Mouse (Mus musculus) E14TG2a.4 (cell line): ENCODE measurements around the gene Umad1.

ENCODE experiments used
- H3K27me3 ChIP-seq: 2 replicates; pipeline ENCODE4 v1.6.1; 2014; ENCODE audit warnings: low read length, control low read depth; ENCODE audit not compliant: insufficient read depth
- H3K36me3 ChIP-seq: 2 replicates; pipeline ENCODE4 v1.6.1; 2014; ENCODE audit warnings: low read length, control low read depth; ENCODE audit not compliant: insufficient read depth
- H3K4me1 ChIP-seq: replicated peaks from 2 replicates; pipeline ENCODE4 v1.6.1; 2014; ENCODE audit warnings: low read depth, low read length, control low read depth
- H3K4me3 ChIP-seq: replicated peaks from 2 replicates; pipeline ENCODE4 v1.5.1; 2014; ENCODE audit warnings: mild to moderate bottlenecking, low read length
- H3K9me3 ChIP-seq: 2 replicates; pipeline ENCODE4 v1.6.1; 2014; ENCODE audit warnings: low read length, control low read depth
- CTCF ChIP-seq: conservative IDR thresholded peaks from 2 replicates; pipeline ENCODE4 v1.5.1; 2014; ENCODE audit warnings: low read length
- NANOG ChIP-seq: IDR thresholded peaks from 2 replicates; pipeline ENCODE4 v1.6.1; 2014; ENCODE audit warnings: borderline replicate concordance, low read length, mixed read lengths
- POU5F1 ChIP-seq: IDR thresholded peaks from 2 replicates; pipeline ENCODE4 v1.6.1; 2014; ENCODE audit warnings: low read length, borderline replicate concordance

The Umad1 gene

GRCm38 (mm10) chr6:8421959-8422581, 163.0 kb downstream of the Umad1 start:
- Histone ChIP-seq H3K9me3 (no peaks in the 10 kb centered on the region), H3K4me1 (no peaks in the 10 kb centered on the region), H3K4me3 (no peak overlapping the region), H3K27me3 (no peaks in the 10 kb centered on the region), H3K36me3 (no peaks in the 10 kb centered on the region)
- TF ChIP-seq POU5F1 (no peak), CTCF (no peak), NANOG (no peak)

- Histone ChIP-seq H3K36me3 (no peaks in the 10 kb centered on the region), H3K4me3 (no peak overlapping the region), H3K9me3 (no peaks in the 10 kb centered on the region), H3K27me3 (no peaks in the 10 kb centered on the region), H3K4me1 (no peaks in the 10 kb centered on the region)
- TF ChIP-seq NANOG (no peak), POU5F1 (no peak), CTCF (no peak)
These were observed 164.1 kb downstream of the Umad1 start for GRCm38 (mm10) chr6:8423142-8423541.

- H3K4me1 ChIP-seq = no peaks in the 10 kb centered on the region
- no peak for TF ChIP-seq POU5F1
- TF ChIP-seq NANOG = no peak
- no peak for TF ChIP-seq CTCF
- H3K27me3 ChIP-seq = no peaks in the 10 kb centered on the region
- H3K9me3 ChIP-seq = no peaks in the 10 kb centered on the region
- H3K36me3 ChIP-seq = no peaks in the 10 kb centered on the region
- no peak overlapping the region for H3K4me3 ChIP-seq
These were observed 168.6 kb downstream of the Umad1 start for GRCm38 (mm10) chr6:8427692-8428091.

- Histone ChIP-seq H3K4me3 (no peak overlapping the region), H3K9me3 (no peaks in the 10 kb centered on the region), H3K4me1 (no peaks in the 10 kb centered on the region), H3K27me3 (no peaks in the 10 kb centered on the region), H3K36me3 (no peaks in the 10 kb centered on the region)
- TF ChIP-seq CTCF (no peak), POU5F1 (no peak), NANOG (no peak)
These were observed 171.6 kb downstream of the Umad1 start for GRCm38 (mm10) chr6:8430610-8431234.

- TF ChIP-seq POU5F1 (no peak), CTCF (no peak), NANOG (no peak)
These were observed 174.1 kb downstream of the Umad1 start for GRCm38 (mm10) chr6:8433179-8433578.

GRCm38 (mm10) chr6:8437937-8438336, 178.8 kb downstream of the Umad1 start:
- TF ChIP-seq NANOG (no peak), CTCF (no peak), POU5F1 (no peak)
- Histone ChIP-seq H3K4me1 (no peaks in the 10 kb centered on the region), H3K9me3 (no peaks in the 10 kb centered on the region), H3K27me3 (no peaks in the 10 kb centered on the region), H3K36me3 (no peaks in the 10 kb centered on the region), H3K4me3 (no peak overlapping the region)

More at GRCm38 (mm10) chr6:8433179-8433578, 174.1 kb downstream of the Umad1 start:
- H3K4me3 ChIP-seq = no peak overlapping the region
- no peaks in the 10 kb centered on the region for H3K9me3 ChIP-seq
- H3K36me3 ChIP-seq = no peaks in the 10 kb centered on the region
- no peaks in the 10 kb centered on the region for H3K27me3 ChIP-seq
- H3K4me1 ChIP-seq = no peaks in the 10 kb centered on the region

GRCm38 (mm10) chr6:8441814-8442213, 182.7 kb downstream of the Umad1 start:
- no peak for TF ChIP-seq CTCF
- no peak for TF ChIP-seq NANOG
- TF ChIP-seq POU5F1 = no peak
- no peaks in the 10 kb centered on the region for H3K27me3 ChIP-seq
- no peak overlapping the region for H3K4me3 ChIP-seq
- no peaks in the 10 kb centered on the region for H3K9me3 ChIP-seq
- H3K4me1 ChIP-seq = no peaks in the 10 kb centered on the region
- H3K36me3 ChIP-seq = no peaks in the 10 kb centered on the region

GRCm38 (mm10) chr6:8446786-8447185, 187.7 kb downstream of the Umad1 start:
- no peaks in the 10 kb centered on the region for H3K36me3 ChIP-seq
- no peak overlapping the region for H3K4me3 ChIP-seq
- H3K4me1 ChIP-seq = no peaks in the 10 kb centered on the region
- H3K27me3 ChIP-seq = no peaks in the 10 kb centered on the region
- H3K9me3 ChIP-seq = no peaks in the 10 kb centered on the region
- no peak for TF ChIP-seq CTCF
- TF ChIP-seq NANOG = no peak
- TF ChIP-seq POU5F1 = no peak
